Mouse (Mus musculus) gastrocnemius, postnatal 4 days (tissue): ENCODE results near the gene Itpripl1. TPM values are rescaled to one million over a fixed set of nuclear protein-coding genes. Genes with fewer than 3 reads are reported as not detected.
"Not testable (repeated sequence)": the region's sequence is repeated elsewhere in the genome, so short reads cannot be mapped to it uniquely, and the experiment has no call there.

Experiments used
- DNase-seq, 2 experiments: peaks; one replicate each; pipeline ENCODE4 v3.0.0; 2021 to 2022; ENCODE audit warnings: low spot score in 2 of 2, mixed read lengths in 2 of 2
- long read RNA-seq, 2 experiments: library from polyadenylated mRNA; stranded (forward); transcript quantifications; one replicate each; pipeline ENCODE4 v2.0.0; 2021
- total RNA-seq, 2 experiments: library from RNA; stranded (reverse); gene quantifications; 2 replicates each; pipeline ENCODE4 v1.2.3; 2021

The Itpripl1 gene
- 10 to 100 TPM; 11.1 to 11.2 TPM for total RNA-seq
- long read RNA-seq, experiment 1, partial matches to known transcripts, result 0 of 2 reads
- long read RNA-seq, experiment 1, other reads (novel, unspliced or antisense), result 0 of 2 reads
- long read RNA-seq, experiment 2, partial matches to known transcripts, result 0 of 1 reads
- long read RNA-seq, experiment 2, other reads (novel, unspliced or antisense), result 0 of 1 reads

DNA sequence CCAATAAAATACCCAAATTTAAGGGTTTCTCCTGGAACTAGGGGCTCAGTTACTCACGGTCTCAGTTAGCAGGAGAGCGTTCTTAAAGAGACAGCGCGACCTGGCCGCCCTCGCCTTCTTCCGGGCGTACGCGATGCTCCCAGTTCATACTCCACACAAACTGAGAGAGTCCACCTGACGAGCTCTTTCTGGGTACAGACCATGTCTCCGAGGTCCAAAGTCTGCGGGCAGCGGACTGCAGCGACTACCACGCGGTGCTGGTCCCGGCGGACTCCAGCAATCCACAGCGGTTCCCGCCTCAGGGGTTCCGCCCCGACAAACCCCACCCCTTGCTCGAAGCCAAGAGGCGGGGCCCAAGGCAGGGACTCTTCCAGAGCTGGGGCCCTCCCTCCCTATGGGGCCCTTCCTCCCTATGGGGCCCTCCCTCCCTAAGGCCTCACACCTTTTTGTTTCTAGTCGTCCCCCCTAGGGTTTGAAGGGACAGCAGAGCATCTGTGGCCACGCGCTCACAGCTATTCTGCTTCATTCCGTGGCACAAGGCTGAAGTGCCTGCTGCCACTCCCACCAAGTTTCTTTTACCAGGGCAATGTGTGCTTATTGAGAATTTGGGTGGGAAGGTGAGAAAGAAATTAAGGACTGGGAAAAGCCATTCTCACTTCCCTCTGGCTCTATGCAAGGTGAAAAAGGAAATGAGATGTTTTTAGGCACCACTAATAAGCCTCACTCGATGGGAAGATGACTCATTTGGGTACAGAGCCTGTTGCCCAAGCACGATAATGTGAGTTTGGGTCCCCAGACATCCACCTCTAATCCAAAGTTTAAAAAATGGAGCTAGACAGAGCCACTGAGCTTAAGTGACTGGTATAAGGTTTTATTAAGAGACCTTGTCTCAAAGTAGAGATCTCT is at the start of gene Itpripl1:
Gene Itpripl1 (minus strand): TSS at position 285 of the 906 bp plus-strand sequence.
- DNase-seq, result peak; percentile 64 to 78

- DNase-seq, result no peak
These were observed 46.3 kb upstream of the Itpripl1 start for GRCm38 (mm10) chr2:127189574-127189973.

GRCm38 (mm10) chr2:127182598-127183381 is 39.5 kb upstream of the Itpripl1 start:
- DNase-seq, result peak; percentile 24 to 69

DNA sequence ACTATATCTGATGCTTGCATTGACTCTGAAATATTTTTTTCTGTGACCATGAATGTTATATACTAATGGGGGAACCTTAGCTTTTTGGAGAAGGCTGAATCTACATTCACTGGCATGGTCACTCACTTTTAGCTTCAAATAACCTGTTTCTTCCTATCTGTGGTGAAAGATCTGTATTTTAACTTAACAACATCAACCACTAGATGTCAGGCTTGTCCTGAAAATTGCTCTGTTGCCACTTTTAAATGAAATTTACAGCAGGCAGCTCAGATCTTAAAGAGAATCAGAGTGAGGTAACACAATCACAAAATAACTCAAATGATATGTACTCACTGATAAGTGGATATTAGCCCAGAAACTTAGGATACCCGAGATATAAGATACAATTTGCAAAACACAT is 23.0 kb upstream of the Itpripl1 start:
- not testable (repeated sequence) for DNase-seq

- no peak for DNase-seq
These were observed 22.4 kb upstream of the Itpripl1 start for GRCm38 (mm10) chr2:127165675-127166074.

- no peak for DNase-seq
These were observed 2.5 kb upstream of the Itpripl1 start for GRCm38 (mm10) chr2:127145699-127146098.

- no peak for DNase-seq
These were observed 575 bp downstream of the Itpripl1 start for GRCm38 (mm10) chr2:127142577-127143157.

DNA sequence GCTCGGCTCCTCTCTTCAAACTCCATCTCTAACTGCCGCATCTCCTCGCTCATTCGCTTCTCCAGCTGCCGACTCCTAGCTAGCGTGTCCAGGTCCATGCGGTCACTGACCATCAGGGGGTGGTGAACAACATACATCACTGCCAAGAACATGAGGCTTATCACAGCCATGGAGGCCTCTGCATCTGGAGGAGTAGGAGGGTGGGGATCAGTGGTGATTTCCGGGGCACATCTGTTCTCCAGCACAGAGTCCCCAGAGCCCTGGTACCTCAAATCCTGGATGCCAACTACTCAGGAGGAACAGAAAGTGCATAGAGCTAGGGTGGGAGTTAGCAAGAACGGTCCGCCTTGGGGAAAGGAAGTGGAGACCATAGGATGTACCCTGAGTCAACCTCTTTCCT is 1.2 kb downstream of the Itpripl1 start:
- no peak for DNase-seq

- no peak for DNase-seq
These were observed 3.2 kb downstream of the Itpripl1 start for GRCm38 (mm10) chr2:127140011-127140410.

DNA sequence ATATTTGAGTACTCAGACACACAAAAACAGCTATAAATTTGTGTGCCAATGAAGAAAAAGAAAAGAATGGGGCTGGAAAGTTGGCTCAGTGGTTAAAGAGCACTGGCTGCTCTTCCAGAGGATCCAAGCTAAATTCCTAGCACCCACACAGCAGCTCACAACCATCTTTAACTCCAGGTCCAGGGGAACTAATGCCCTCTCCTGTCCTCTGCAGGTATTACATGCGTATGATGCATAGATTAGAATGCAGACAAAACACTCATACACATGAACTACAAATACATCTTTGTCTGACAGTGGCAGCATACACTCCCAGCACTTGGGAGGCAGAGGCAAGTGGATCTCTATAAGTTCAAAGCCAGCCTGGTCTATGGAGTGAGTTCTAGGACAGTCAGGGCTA is 3.6 kb downstream of the Itpripl1 start:
- DNase-seq, result no peak

GRCm38 (mm10) chr2:127139094-127139493 is 4.1 kb downstream of the Itpripl1 start:
- DNase-seq, result no peak

DNA sequence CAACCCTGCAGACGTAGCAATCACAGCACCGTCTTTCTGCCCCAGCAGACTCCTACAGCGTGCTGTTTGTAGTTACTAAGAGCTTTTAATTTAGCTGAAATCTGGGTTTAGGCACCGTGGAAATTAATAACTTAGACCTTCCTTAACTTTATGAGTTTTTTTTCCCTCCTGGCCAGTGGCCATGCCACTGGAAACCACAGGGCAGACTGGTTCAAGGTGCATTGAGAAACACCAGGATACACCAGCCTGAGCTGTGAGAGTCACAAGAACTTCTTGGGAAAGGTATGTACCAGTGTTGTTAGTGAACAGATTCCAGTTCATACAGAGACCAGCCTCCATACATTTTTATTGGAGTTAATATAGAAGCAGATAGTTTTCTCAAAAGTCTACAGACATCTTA is 4.8 kb downstream of the Itpripl1 start:
- no peak for DNase-seq

DNA sequence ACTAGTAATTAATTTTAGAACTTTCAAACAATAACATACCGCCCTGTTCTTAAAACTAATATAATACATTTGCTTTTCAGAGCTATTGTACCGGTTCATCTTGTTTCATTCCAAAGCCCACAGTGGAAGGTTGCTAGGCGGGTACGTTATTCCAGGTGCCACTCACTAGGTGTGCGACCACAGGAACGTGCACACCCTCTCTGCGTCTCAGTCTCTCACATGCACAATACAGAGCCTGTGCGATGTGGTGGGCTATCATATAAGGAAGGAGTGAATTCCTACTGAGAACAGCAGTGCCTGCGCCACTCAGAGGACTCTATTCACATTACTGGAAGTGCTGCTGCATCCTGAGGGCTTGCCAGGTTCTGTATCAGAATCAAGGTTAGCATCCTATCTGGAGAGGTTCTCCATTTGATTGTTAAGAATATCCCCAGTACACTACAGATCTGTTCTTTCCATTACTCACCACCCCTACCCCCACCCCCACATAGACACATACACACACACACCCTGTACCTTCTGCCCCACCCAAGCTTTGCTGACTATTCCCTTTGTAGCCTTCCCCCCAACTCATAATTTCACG is 5.3 kb downstream of the Itpripl1 start:
- no peak for DNase-seq

DNA sequence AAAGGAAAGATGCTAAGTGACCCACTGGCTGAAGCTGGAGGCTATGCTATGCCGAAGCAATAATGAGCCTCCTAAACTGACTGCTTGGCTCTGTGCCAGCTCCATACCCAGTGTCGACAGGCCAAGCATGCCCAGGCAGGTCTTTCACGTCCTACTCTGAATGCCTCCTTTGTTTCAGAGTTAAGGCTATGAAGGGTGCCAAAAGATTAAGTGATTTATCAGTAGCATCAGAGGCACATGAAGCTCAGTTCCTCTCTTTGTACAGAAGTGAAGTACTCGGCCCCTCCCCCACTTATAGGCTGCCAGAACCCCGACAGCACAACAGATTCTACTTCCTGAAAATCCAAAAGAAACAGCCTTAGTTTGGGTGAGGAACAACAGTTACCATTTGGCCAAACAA is 6.3 kb downstream of the Itpripl1 start:
- DNase-seq, result peak in 1 of 2 experiments; percentile 37

- not testable (repeated sequence) for DNase-seq
These were observed 8.0 kb downstream of the Itpripl1 start for GRCm38 (mm10) chr2:127135255-127135654.

GRCm38 (mm10) chr2:127133621-127134461 is 9.4 kb downstream of the Itpripl1 start, which contains the start of gene Ncaph:
Gene Ncaph, minus strand, starts transcription at chr2:127133954.
- peak; percentile 94 to 96 for DNase-seq

GRCm38 (mm10) chr2:127131353-127131752 is 11.9 kb downstream of the Itpripl1 start:
- no peak for DNase-seq

GRCm38 (mm10) chr2:127128926-127129325 is 14.3 kb downstream of the Itpripl1 start:
- DNase-seq, result no peak

DNA sequence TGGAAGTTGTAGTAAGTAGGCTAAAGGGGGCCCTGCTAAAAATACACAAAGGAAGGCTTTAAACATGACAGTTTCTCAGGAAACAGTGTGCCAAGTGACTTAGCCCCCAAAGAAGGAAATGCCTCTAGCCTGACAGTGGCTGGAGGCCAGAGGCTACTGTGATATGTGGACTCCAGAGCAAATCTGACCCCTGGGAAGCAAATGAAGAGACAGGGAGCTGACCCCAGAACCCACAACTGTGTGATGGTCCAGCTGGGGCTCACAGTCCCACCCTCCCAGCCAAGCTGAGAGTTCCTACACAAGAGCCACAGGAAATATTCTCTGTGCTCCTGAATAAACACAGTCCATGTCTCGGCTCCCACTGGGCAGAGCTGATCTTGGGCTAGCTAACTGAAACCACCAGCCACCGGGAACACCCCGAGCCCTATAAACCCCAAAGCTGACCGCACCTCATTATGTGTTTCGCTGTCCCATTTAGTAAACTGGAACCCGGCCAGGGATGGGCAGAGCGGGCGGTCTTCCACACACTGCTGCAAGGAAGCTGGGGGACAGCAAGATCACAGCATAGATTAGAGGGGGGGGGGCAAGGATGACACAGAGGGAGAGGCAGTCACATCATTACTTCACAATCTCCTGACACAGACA is 21.5 kb downstream of the Itpripl1 start:
- DNase-seq, result no peak
